Mouse (Mus musculus) naive thymus-derived CD4-positive, alpha-beta T cell, adult 2 months (primary cell): ENCODE results near the gene Tspan31.

ENCODE experiments used
- DNase-seq: peaks from one replicate; pipeline ENCODE4 v3.0.0-alpha.2; 2011; ENCODE audit warnings: low read depth

Gene Tspan31

DNA sequence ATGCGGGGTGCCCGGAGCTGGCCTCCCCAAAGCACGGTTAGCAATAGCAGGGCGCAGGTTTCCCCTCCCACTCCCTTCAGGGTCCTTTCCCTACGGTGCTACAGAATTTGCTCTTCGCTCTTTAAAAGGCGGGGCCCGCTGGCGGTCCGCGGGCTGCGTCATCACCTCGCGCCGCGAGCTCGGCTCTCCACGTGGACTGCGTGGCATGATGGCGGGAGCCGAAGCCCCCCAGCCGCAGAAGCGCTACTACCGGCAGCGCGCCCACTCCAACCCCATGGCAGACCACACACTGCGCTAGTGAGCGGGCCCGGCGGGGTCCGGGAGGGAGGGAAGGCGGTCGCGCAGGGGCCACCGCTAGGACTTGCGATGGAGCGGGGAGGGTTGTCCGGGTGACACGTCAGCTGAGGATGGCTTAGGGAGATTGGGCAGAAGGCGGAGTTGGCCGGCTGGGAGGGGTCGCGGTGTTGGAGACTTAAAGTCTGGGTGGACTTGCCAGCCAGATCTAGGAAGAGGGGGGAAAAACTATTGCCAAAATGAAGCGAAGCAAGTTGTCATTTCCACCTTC is 28.2 kb downstream of the Tspan31 start:
- DNase-seq = peak; percentile 90

DNA sequence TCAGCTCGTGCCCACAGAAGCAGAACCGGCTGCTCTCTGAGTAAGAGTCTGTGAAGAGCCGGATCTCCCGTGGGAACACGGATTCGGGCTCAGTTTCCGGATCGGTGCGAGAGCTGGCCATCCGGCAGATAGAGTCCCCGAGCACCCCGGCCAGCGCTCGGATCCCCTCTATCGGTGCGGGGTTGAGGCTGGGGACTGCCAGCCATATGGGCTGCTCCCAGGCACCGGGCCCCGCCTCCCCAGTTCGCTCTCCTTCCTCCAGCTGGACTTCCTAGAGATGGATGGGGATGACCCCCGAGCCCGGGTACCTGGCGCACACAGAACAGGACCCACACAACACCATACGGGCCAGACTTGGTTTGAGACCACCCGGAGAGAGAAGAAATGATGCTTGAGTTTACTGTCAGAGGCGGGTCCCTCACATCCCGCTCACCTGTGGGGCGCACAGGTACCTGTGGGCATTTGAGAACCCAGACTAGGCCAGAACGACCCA is 28.7 kb downstream of the Tspan31 start, which contains the start of the genes Mettl1 and Eef1akmt3:
Gene Mettl1 (plus strand): TSS at position 141 of the 493 bp plus-strand sequence.
Gene Eef1akmt3 (minus strand): TSS at position 240 of the 493 bp plus-strand sequence.
- DNase-seq = peak; percentile 38

- no peak for DNase-seq
Observed at GRCm38 (mm10) chr10:127040569-127041214, 29.4 kb downstream of the Tspan31 start.

DNA sequence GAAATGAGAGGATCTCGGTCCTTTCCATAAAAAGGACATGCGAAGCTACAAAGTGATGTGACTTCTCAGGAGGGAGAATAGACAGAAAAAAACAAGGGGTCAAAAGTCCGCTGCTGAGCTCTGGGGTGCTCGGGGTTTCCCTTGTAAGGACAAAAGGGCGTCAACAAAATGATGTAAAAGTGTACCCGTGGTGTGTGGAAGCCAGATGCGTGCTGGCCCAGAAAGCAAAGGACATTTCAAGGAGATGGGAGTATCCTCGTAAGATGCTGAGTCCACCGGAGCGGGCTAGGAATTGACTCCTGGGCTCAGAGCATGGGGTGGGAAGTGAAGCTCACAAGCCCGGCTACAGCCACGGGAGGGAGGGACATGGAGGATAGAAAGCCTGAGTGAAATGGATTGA is 32.4 kb downstream of the Tspan31 start:
- no peak for DNase-seq

DNA sequence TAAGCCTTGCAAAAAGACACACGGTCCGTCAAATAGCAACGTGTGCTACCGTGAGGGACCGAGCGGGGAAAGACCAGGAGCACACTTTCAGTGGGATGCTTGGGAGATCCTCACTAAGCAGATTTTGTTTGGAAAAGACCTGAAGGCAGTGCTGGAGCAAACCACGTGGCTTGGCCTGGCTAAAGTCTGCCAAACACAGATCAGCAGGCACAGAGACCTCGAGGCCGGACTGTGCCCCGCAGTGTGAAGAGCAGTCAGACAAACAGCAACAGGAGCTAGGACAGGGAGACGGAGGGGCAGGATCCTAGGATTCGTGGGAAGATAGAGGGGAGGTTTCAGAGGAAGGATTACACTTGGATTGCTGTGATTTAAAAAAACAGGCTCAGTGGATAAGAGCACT is 33.8 kb downstream of the Tspan31 start:
- no peak for DNase-seq

DNA sequence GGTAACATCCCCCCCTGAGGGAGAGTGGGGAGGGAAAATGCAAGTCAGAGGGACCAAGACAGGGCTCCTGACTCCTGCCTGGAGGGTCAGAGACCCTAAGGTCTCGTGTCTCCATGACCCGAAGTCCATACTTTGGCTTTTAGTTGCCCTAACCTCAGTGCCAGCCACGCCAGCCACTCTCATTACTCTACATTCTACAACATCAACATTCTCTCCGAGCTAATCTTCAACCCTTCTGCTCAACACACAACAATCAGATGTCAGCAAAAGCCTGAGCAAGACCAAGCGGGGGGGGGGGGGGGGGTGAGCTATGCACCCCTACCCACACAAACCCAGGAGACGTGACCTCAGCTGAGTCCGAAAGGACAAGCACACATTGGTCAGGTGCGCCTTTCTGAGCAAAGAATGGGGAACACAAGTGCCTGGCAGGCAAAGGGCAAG is 36.7 kb downstream of the Tspan31 start:
- DNase-seq = no peak

- DNase-seq = peak; percentile 91
Observed at GRCm38 (mm10) chr10:127030336-127031296, 39.4 kb downstream of the Tspan31 start, which contains the start of gene Tsfm. TSS of gene Tsfm (minus strand) at chr10:127030840.

DNA sequence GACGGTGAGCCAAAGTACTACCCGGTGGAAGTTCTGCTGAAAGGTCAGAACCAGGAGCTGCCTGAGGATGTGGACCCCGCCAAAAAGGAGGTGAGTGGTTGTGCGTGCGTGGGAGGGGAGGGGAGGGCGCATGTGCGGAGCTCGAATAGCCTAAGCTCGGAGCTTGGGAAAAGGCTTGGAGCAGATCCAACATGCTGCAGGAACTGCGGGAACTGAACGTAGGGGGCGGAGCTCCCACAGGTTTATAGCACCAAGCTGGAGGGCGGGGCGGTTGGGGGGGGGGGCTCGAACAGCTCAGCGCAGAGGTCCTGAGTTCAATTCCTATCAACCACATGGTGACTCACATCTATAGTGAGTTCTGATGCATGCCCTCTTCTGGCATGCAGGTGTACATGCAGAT is 51.6 kb downstream of the Tspan31 start:
- no peak for DNase-seq
